Mouse (Mus musculus): ENCODE data around the gene Gm4027. TPM values are rescaled to one million over a fixed set of nuclear protein-coding genes. Genes with fewer than 3 reads are reported as not detected.

Gene Gm4027
- total RNA-seq (2023), result not detected in 4 replicates

GRCm38 (mm10) chr12:87618569-87618968, at the start of gene Gm4027:
TSS of gene Gm4027 (plus strand) at chr12:87618869.

GRCm38 (mm10) chr12:87602388-87602787, 16.3 kb upstream of the Gm4027 start, which contains the start of gene Oog1:
TSS of gene Oog1 (plus strand) at chr12:87602688.

GRCm38 (mm10) chr12:87644520-87644919, 25.9 kb downstream of the Gm4027 start, which contains the start of gene Gm16381:
TSS of gene Gm16381 (minus strand) at chr12:87644620.

Other genes with a start within 250 kb of the Gm4027 start
- gene Sptlc2, start 230.5 kb upstream of the Gm4027 start, total RNA-seq (2023), result 78.2 to 104 TPM (median 87.9 TPM) in 4 replicates
- gene Slirp, start 175.0 kb upstream of the Gm4027 start, total RNA-seq (2023), result 30.0 to 33.7 TPM (median 33.2 TPM) in 4 replicates
- 79.2 to 103 TPM (median 90.0 TPM) in 4 replicates for gene Alkbh1, start 174.9 kb upstream of the Gm4027 start, total RNA-seq (2023)
- gene Snw1, start 146.6 kb upstream of the Gm4027 start, total RNA-seq (2023), result 85.7 to 95.8 TPM (median 89.9 TPM) in 4 replicates
- gene Gm5788, start 124.1 kb upstream of the Gm4027 start, total RNA-seq (2023), result not detected in 4 replicates
- not detected in 4 replicates for gene Gm8300, start 104.6 kb upstream of the Gm4027 start, total RNA-seq (2023)
- gene Oog1, start 16.2 kb upstream of the Gm4027 start, total RNA-seq (2023), result not detected in 4 replicates
- not detected in 4 replicates for gene Gm16381, start 25.8 kb downstream of the Gm4027 start, total RNA-seq (2023)
- gene Gm21319, start 156.9 kb downstream of the Gm4027 start, total RNA-seq (2023), result not detected in 4 replicates
- not detected in 4 replicates for gene Gm21936, start 176.6 kb downstream of the Gm4027 start, total RNA-seq (2023)
- gene BB287469, start 197.7 kb downstream of the Gm4027 start, total RNA-seq (2023), result not detected in 4 replicates
- not detected in 4 replicates for gene Gm2001, start 223.5 kb downstream of the Gm4027 start, total RNA-seq (2023)

Data from B cell, adult 62 days (primary cell).